Mouse (Mus musculus): ENCODE measurements around the gene Kif5a.

DNA sequence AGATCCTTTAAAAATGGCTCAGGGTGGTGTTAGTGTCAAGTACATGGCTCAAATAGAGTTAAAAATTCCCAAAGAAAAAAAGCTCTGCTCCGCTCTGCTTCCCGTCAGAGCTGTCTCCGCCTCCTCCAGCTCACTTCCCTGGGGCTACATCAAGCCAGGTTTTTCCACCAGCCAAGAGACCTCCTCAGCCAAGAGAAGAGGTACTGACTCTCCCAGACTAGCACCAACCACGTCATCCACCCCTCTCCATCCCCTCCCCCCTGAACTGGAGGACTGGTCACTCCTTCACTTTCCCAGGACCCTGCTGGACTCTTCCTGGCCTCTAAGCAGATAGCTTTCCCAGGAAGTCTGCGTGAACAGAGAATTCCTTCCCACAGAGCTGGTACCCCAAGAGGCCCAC, 66.8 kb downstream of the Kif5a start:
- TF ChIP-seq CTCF (IDR thresholded peaks at IDR 0.05; ENCODE audit: low read depth) (no peak), EP300 (IDR thresholded peaks at IDR 0.05; ENCODE audit: low read depth) (no peak)

Data from liver, postnatal 0 days (tissue).